Mouse (Mus musculus): ENCODE measurements around the gene Ndufa7. TPM values are rescaled to one million over a fixed set of nuclear protein-coding genes. Genes with fewer than 3 reads are reported as not detected.
A peak's percentile ranks its signal among the peaks of the same experiment; 100 is the strongest.
"Not testable (repeated sequence)": the region's sequence is repeated elsewhere in the genome, so short reads cannot be mapped to it uniquely, and the experiment has no call there.

Gene Ndufa7
- polyA plus RNA-seq, 1 experiment from 2014 or later: 497 TPM

DNA sequence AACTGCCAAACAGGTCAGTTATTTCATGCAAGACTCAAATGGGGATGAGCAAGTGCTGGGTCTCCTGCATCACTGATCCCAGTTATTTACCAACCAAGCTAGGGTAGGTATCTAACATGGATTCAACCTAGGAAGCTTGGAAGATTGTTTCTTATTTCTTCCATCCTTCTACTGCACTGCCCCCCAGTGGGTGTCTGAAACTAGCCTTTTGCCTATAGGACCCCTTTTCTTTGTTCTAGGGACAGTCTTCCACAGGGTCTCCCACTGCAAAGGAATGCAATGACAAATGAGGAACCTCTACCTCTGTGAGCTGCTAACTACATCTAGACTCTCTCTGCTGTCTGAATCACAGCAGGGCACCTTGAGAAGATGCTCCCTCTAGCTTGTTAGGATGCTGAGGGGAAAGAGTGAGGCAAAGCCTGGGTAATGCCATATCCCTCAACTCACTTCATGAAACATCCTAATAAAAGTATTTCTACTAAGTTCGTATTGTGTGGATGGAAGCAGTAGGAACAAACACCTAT lies 1.9 kb upstream of the Ndufa7 start:
- Histone ChIP-seq H3K4me3 (ENCODE audit: low read depth, low read length) (no peak overlapping the region), H3K27ac (replicated peaks) (no peak overlapping the region), H3K9me3 (ENCODE audit: control insufficient read depth, low read length) (no peaks in the 10 kb centered on the region), H3K36me3 (ENCODE audit: control insufficient read depth, insufficient read depth, low read length) (peaks cover 13% of the 10 kb centered on the region; the same call in 1 of the 2 replicates), H3K27me3 (ENCODE audit: control insufficient read depth, insufficient read depth, low read length) (no peaks in the 10 kb centered on the region), H3K4me2 (replicated peaks; ENCODE audit: low read depth) (no peak overlapping the region), H3K9ac (ENCODE audit: low read length) (no peak overlapping the region), H3K4me1 (replicated peaks; ENCODE audit: control insufficient read depth, insufficient read depth) (peaks cover 10% of the 10 kb centered on the region; the same call in 1 of the 2 replicates)
- TF ChIP-seq EP300 (optimal IDR thresholded peaks at IDR 0.05) (no peak), CTCF (IDR thresholded peaks at IDR 0.05; ENCODE audit: low read depth) (peak; percentile 53)
- DNase-seq (ENCODE audit: low spot score) (no peak), ATAC-seq (ENCODE audit: low FRiP score, low TSS enrichment) (no peak)
- WGBS: 74% methylated on average over 1 of the region's 1 CpGs

DNA sequence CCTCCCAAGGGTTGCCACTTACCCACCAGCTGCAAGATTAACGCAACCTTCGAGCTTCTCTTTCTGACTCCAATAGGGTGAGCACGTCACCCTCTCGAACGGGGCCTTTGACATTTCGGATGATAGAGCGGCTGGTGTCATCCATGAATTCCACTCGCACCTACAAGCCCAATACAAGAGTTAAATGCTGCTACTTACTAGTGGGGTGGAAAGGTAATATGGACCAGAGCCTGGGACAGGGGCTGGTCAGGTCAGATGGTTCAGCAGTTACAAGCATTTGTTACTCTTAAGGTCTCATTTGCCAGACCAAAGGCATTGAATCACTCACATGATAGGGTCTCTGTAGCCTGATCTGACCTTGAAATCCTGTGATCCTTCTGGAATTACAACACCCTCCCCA lies 1.2 kb upstream of the Ndufa7 start:
- H3K9me3 ChIP-seq (ENCODE audit: control insufficient read depth, low read length); DNase-seq (ENCODE audit: low spot score); ATAC-seq (ENCODE audit: low FRiP score, low TSS enrichment); H3K27me3 ChIP-seq (ENCODE audit: control insufficient read depth, insufficient read depth, low read length); H3K4me1 ChIP-seq (replicated peaks; ENCODE audit: control insufficient read depth, insufficient read depth): not testable (repeated sequence)
- H3K4me3 ChIP-seq (ENCODE audit: low read depth, low read length): peak overlapping the region; percentile 69
- peaks cover 13% of the 10 kb centered on the region; the same call in 1 of the 2 replicates for H3K36me3 ChIP-seq (ENCODE audit: control insufficient read depth, insufficient read depth, low read length)
- H3K9ac ChIP-seq (ENCODE audit: low read length): peak overlapping the region; percentile 85
- peak overlapping the region; percentile 70 for H3K4me2 ChIP-seq (replicated peaks; ENCODE audit: low read depth)
- WGBS: 75% methylated on average over 8 of the region's 8 CpGs
- 0 out of 2 replicates have a peak overlapping the region, but pooled peaks have one; percentile 8 for H3K27ac ChIP-seq (replicated peaks)

DNA sequence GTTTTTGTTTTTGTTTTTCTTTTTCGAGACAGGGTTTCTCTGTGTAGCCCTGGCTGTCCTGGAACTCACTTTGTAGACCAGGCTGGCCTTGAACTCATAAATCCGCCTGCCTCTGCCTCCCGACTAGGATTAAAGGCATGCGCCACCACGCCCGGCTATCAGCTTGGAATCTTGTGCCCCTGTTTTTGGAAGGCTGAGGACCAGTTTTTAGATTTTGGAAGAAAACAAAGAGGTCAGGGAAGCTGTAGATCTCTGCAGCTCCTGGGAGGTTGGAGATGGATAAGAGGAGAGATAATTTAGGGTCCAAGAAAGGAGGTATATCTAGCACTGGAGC lies 592 bp downstream of the Ndufa7 start:
- Histone ChIP-seq H3K4me2 (replicated peaks; ENCODE audit: low read depth) (peak overlapping the region; percentile 65), H3K4me3 (ENCODE audit: low read depth, low read length) (peak overlapping the region; percentile 69), H3K9ac (ENCODE audit: low read length) (peak overlapping the region; percentile 85), H3K36me3 (ENCODE audit: control insufficient read depth, insufficient read depth, low read length) (peaks cover 13% of the 10 kb centered on the region; the same call in 1 of the 2 replicates), H3K27ac (replicated peaks) (peak overlapping the region; percentile 91)
- DNase-seq (ENCODE audit: low spot score); ATAC-seq (ENCODE audit: low FRiP score, low TSS enrichment); H3K27me3 ChIP-seq (ENCODE audit: control insufficient read depth, insufficient read depth, low read length); H3K4me1 ChIP-seq (replicated peaks; ENCODE audit: control insufficient read depth, insufficient read depth); H3K9me3 ChIP-seq (ENCODE audit: control insufficient read depth, low read length): not testable (repeated sequence)
- 5% methylated on average over 6 of the region's 6 CpGs for WGBS

DNA sequence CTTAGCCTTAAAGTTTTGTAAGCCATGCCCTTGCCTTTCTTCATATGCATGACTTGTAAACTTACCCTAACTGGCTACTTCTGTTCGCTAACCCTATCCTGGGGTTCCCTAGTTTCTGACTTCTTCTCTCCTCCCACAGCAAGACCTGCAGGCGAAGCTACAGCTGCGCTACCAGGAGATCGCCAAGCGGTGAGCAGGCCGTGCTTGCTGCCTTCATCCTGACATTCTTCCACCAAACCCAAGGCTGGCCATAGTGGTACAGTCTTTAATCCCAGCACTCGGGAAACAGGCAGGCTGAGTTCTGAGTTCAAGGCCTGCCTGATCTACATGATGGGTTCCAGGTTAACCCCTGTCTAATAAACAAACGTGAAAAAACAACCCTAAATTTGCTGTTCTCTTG lies 1.1 kb downstream of the Ndufa7 start:
- peak overlapping the region; percentile 91; the same call in 1 of the 2 replicates for H3K27ac ChIP-seq (replicated peaks)
- no peak for ATAC-seq (ENCODE audit: low FRiP score, low TSS enrichment)

DNA sequence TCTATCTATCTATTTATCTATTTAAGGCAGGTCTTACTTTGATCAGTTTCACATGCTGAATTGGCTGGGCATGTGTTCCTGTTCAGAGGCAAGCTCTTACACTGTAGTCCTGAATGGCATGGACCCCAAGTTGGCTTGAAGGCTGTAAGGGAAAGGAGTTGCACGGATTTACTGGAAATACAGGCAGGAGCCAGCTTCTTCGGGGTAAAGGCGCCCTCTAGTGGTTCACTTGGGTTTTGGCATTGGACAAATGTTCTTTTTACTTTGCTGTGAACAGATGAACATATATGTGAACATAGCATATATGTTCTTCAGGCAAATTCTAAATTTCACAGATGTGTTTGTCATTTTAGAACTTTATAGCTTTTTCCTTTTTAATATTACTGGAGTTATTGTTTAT lies 2.5 kb downstream of the Ndufa7 start:
- H3K4me1 ChIP-seq (replicated peaks; ENCODE audit: control insufficient read depth, insufficient read depth): peaks cover 5% of the 10 kb centered on the region; the same call in 1 of the 2 replicates
- no peaks in the 10 kb centered on the region for H3K27me3 ChIP-seq (ENCODE audit: control insufficient read depth, insufficient read depth, low read length)
- no peak overlapping the region for H3K9ac ChIP-seq (ENCODE audit: low read length)
- under 1% methylated on average over 3 of the region's 3 CpGs for WGBS
- no peak overlapping the region for H3K4me2 ChIP-seq (replicated peaks; ENCODE audit: low read depth)
- peak; percentile 77 for DNase-seq (ENCODE audit: low spot score)
- no peaks in the 10 kb centered on the region for H3K9me3 ChIP-seq (ENCODE audit: control insufficient read depth, low read length)
- peaks cover 14% of the 10 kb centered on the region for H3K36me3 ChIP-seq (ENCODE audit: control insufficient read depth, insufficient read depth, low read length)
- no peak overlapping the region for H3K4me3 ChIP-seq (ENCODE audit: low read depth, low read length)
- no peak for ATAC-seq (ENCODE audit: low FRiP score, low TSS enrichment)
- TF ChIP-seq EP300 (optimal IDR thresholded peaks at IDR 0.05) (no peak), CTCF (IDR thresholded peaks at IDR 0.05; ENCODE audit: low read depth) (peak; percentile 95)
- H3K27ac ChIP-seq (replicated peaks): no peak overlapping the region

More for the DNA sequence above, 1.1 kb downstream of the Ndufa7 start:
- Histone ChIP-seq H3K9ac (ENCODE audit: low read length) (no peak overlapping the region), H3K9me3 (ENCODE audit: control insufficient read depth, low read length) (no peaks in the 10 kb centered on the region), H3K4me3 (ENCODE audit: low read depth, low read length) (peak overlapping the region; percentile 69), H3K4me1 (replicated peaks; ENCODE audit: control insufficient read depth, insufficient read depth) (peaks cover 5% of the 10 kb centered on the region; the same call in 1 of the 2 replicates), H3K36me3 (ENCODE audit: control insufficient read depth, insufficient read depth, low read length) (peaks cover 11% of the 10 kb centered on the region), H3K27me3 (ENCODE audit: control insufficient read depth, insufficient read depth, low read length) (no peaks in the 10 kb centered on the region), H3K4me2 (replicated peaks; ENCODE audit: low read depth) (peak overlapping the region; percentile 65)
- WGBS: 82% methylated on average over 8 of the region's 8 CpGs
- no peak for DNase-seq (ENCODE audit: low spot score)
- TF ChIP-seq EP300 (optimal IDR thresholded peaks at IDR 0.05) (no peak), CTCF (IDR thresholded peaks at IDR 0.05; ENCODE audit: low read depth) (no peak)

DNA sequence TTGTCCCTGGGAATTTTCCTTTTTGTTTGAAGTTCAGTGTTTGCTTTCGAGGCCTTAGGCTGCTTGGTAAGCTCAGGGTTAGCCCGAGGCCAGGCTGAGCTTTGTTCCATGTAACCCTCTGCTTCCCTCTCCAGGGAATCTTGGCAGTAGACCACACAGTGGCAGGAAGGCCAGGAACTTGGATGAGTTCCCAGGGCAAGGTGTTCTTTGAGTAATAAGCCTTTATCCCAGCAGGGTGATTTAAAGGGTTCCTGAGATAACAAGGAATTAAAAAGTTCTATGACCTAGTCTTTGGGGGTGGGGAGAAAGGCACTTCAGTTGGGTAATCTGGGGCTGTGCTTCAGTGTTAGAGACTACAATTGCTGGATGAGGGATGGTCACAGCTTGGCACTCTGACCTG lies 4.5 kb downstream of the Ndufa7 start:
- H3K27ac ChIP-seq (replicated peaks): peak overlapping the region; percentile 31; the same call in 1 of the 2 replicates
- H3K4me1 ChIP-seq (replicated peaks; ENCODE audit: control insufficient read depth, insufficient read depth): no peaks in the 10 kb centered on the region
- DNase-seq (ENCODE audit: low spot score): peak; percentile 87
- H3K9ac ChIP-seq (ENCODE audit: low read length): no peak overlapping the region
- no peaks in the 10 kb centered on the region for H3K9me3 ChIP-seq (ENCODE audit: control insufficient read depth, low read length)
- no peak overlapping the region for H3K4me3 ChIP-seq (ENCODE audit: low read depth, low read length)
- ATAC-seq (ENCODE audit: low FRiP score, low TSS enrichment): peak; percentile 74
- H3K27me3 ChIP-seq (ENCODE audit: control insufficient read depth, insufficient read depth, low read length): no peaks in the 10 kb centered on the region
- WGBS: 34% methylated on average over 2 of the region's 2 CpGs
- no peak overlapping the region for H3K4me2 ChIP-seq (replicated peaks; ENCODE audit: low read depth)
- peaks cover 8% of the 10 kb centered on the region for H3K36me3 ChIP-seq (ENCODE audit: control insufficient read depth, insufficient read depth, low read length)
- TF ChIP-seq EP300 (optimal IDR thresholded peaks at IDR 0.05) (peak; percentile 76), CTCF (IDR thresholded peaks at IDR 0.05; ENCODE audit: low read depth) (no peak)
